Mouse (Mus musculus): ENCODE results near the gene Ptprn. TPM values are rescaled to one million over a fixed set of nuclear protein-coding genes. Genes with fewer than 3 reads are reported as not detected.

Gene Ptprn
- polyA plus RNA-seq, 1 experiment, result 6.2 TPM

DNA sequence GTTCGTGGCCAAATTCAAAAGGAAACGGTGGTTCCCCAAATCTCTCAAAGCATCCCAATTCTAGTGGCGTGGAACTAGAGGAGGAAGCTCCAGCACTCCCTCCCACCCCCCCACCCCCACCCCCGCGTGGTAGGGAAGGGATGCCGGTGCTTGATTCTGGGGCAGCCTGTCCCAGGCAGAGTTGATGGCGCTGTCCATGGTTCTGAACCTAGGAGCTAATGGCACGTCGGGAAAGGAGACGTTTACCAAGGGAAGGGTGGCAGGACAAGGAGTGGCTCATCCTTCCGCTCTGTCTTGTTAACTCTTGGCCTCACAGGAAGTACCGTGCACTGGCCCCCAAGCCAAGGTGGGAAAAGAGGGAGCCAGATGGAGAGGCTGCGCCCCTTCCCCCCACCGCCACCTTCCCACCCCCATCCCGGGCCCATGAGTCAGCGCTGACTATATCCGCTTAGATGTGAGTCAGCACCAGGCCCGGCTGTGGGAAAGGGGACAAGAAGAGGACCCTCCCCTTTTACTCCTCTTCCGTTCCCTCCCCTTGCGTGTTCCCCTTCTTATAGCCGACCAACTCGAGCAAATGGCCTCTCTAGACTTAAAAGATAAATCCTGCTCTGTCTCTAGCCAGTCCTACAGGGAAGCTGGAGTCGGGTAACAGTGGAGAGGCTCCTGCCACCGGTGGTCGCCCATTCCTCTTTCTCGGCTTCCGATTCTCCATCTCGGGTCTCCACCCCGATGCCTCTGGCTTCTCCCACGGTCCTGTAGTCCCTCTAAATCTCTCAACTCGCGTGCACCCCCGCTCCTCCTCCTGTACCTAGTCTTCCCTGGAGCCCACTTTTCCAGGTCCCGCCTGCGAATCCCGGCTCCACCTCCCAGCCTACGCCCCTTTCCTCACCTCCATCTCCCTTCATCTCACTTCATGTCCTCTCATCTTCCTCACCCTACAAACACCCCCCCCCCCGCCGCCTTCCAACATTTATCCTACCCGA, 1.0 kb downstream of the Ptprn start:
- no peak overlapping the region for H3K27ac ChIP-seq (ENCODE audit: insufficient read depth, low read depth, low read length)
- no peak for TF ChIP-seq POLR2A (IDR thresholded peaks at IDR 0.05; ENCODE audit: low read depth, low read length)
- no peak for TF ChIP-seq CTCF (IDR thresholded peaks at IDR 0.05; ENCODE audit: extremely low read depth, insufficient read length, insufficient replicate concordance, low read depth, low read length)
- H3K4me3 ChIP-seq (ENCODE audit: low read depth, low read length), result no peak overlapping the region
- H3K36me3 ChIP-seq (ENCODE audit: control insufficient read depth, insufficient read depth, low read length), result no peaks in the 10 kb centered on the region
- 5% methylated on average over 40 of the region's 40 CpGs for WGBS
- peaks cover 19% of the 10 kb centered on the region for H3K27me3 ChIP-seq (ENCODE audit: control insufficient read depth, insufficient read depth, low read length)
- no peaks in the 10 kb centered on the region for H3K4me1 ChIP-seq (ENCODE audit: control insufficient read depth, insufficient read depth, insufficient read length, low read length)

GRCm38 (mm10) chr1:75261278-75261677, 3.0 kb downstream of the Ptprn start:
- no peaks in the 10 kb centered on the region for H3K36me3 ChIP-seq (ENCODE audit: control insufficient read depth, insufficient read depth, low read length)
- peaks cover 19% of the 10 kb centered on the region for H3K27me3 ChIP-seq (ENCODE audit: control insufficient read depth, insufficient read depth, low read length)
- H3K4me3 ChIP-seq (ENCODE audit: low read depth, low read length), result no peak overlapping the region
- no peak overlapping the region for H3K27ac ChIP-seq (ENCODE audit: insufficient read depth, low read depth, low read length)
- TF ChIP-seq CTCF (IDR thresholded peaks at IDR 0.05; ENCODE audit: extremely low read depth, insufficient read length, insufficient replicate concordance, low read depth, low read length) (no peak), POLR2A (IDR thresholded peaks at IDR 0.05; ENCODE audit: low read depth, low read length) (no peak)
- no peaks in the 10 kb centered on the region for H3K4me1 ChIP-seq (ENCODE audit: control insufficient read depth, insufficient read depth, insufficient read length, low read length)

DNA sequence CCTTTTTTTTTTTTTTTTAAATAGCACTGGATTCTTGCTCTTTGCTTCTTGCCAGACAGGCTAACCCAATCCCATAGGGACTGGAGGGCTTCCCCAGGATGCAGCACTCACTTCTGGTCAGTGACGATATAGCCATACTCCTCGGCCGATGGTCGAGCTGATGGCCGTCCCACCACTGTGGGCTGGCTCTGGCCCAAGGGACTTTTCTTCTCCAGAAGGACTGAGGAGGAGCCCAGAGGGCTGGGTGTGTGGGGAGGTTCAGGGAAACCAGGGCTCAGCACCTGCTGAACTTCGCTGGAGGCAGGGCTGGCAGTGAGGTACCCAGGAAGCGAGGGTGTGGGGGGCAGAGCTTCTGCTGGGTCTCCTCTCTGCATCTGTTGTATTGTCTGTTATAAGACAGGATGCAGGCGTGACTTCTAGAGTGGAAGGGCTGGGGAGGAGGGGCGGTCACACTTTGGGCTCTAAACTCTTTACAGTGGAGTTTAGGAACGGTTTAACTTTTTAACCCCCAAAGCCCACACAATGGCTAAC, 8.7 kb downstream of the Ptprn start:
- Histone ChIP-seq H3K36me3 (ENCODE audit: control insufficient read depth, insufficient read depth, low read length) (no peaks in the 10 kb centered on the region), H3K27ac (ENCODE audit: insufficient read depth, low read depth, low read length) (no peak overlapping the region), H3K4me3 (ENCODE audit: low read depth, low read length) (no peak overlapping the region), H3K4me1 (ENCODE audit: control insufficient read depth, insufficient read depth, insufficient read length, low read length) (peaks cover 7% of the 10 kb centered on the region), H3K27me3 (ENCODE audit: control insufficient read depth, insufficient read depth, low read length) (no peaks in the 10 kb centered on the region)
- TF ChIP-seq POLR2A (IDR thresholded peaks at IDR 0.05; ENCODE audit: low read depth, low read length) (no peak), CTCF (IDR thresholded peaks at IDR 0.05; ENCODE audit: extremely low read depth, insufficient read length, insufficient replicate concordance, low read depth, low read length) (no peak)
- WGBS, result 58% methylated on average over 10 of the region's 10 CpGs

- TF ChIP-seq POLR2A (IDR thresholded peaks at IDR 0.05; ENCODE audit: low read depth, low read length) (no peak), CTCF (IDR thresholded peaks at IDR 0.05; ENCODE audit: extremely low read depth, insufficient read length, insufficient replicate concordance, low read depth, low read length) (no peak)
- peaks cover 7% of the 10 kb centered on the region for H3K4me1 ChIP-seq (ENCODE audit: control insufficient read depth, insufficient read depth, insufficient read length, low read length)
- no peaks in the 10 kb centered on the region for H3K27me3 ChIP-seq (ENCODE audit: control insufficient read depth, insufficient read depth, low read length)
- 72% methylated on average over 8 of the region's 8 CpGs for WGBS
- no peak overlapping the region for H3K4me3 ChIP-seq (ENCODE audit: low read depth, low read length)
- H3K36me3 ChIP-seq (ENCODE audit: control insufficient read depth, insufficient read depth, low read length), result no peaks in the 10 kb centered on the region
- H3K27ac ChIP-seq (ENCODE audit: insufficient read depth, low read depth, low read length), result no peak overlapping the region
Measured at GRCm38 (mm10) chr1:75254625-75255013, 9.7 kb downstream of the Ptprn start.

DNA sequence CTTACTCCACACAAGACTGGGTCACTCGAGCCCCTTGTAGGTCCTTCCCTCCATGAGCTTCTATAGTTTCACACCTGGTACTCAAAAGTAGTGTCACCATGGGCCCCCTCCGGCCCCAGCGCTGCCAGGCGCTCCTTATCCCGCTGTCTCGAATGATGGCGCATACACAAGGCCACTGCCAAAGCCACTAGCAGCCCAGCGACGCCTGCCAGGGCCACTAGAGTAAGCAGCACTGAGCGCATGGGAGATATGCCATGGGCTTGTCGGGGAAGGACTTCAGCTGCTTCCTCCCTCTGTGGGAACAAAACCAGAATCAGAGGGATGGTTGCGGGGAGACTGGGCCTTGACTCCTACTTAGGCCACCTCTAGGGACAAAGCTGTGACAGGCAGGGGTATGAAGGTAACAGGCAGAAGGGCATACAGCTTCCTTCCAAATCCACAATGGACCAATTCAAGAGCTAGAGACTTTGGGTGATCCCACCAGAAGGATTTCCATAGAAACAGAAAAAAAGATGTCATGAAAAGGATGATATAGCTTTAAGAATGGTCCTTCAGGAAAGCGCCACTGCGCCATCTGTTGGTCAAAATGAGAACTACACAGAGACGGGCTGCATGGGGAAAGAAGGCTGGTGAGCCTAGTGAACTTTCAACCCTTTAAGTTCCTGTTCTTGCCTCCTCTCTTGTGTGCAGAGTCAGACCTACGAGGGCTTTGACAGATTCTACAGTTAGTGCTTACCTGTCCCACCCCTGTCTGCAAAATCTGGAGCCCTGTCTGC, 10.3 kb downstream of the Ptprn start:
- Histone ChIP-seq H3K4me3 (ENCODE audit: low read depth, low read length) (no peak overlapping the region), H3K27ac (ENCODE audit: insufficient read depth, low read depth, low read length) (no peak overlapping the region), H3K27me3 (ENCODE audit: control insufficient read depth, insufficient read depth, low read length) (no peaks in the 10 kb centered on the region), H3K4me1 (ENCODE audit: control insufficient read depth, insufficient read depth, insufficient read length, low read length) (peaks cover 7% of the 10 kb centered on the region), H3K36me3 (ENCODE audit: control insufficient read depth, insufficient read depth, low read length) (no peaks in the 10 kb centered on the region)
- TF ChIP-seq CTCF (IDR thresholded peaks at IDR 0.05; ENCODE audit: extremely low read depth, insufficient read length, insufficient replicate concordance, low read depth, low read length) (peak; percentile 69; the same call in 1 of the 2 replicates), POLR2A (IDR thresholded peaks at IDR 0.05; ENCODE audit: low read depth, low read length) (no peak)
- 60% methylated on average over 16 of the region's 16 CpGs for WGBS

- 81% methylated on average over 16 of the region's 16 CpGs for WGBS
- H3K27ac ChIP-seq (ENCODE audit: insufficient read depth, low read depth, low read length), result no peak overlapping the region
- H3K4me3 ChIP-seq (ENCODE audit: low read depth, low read length), result no peak overlapping the region
- no peaks in the 10 kb centered on the region for H3K36me3 ChIP-seq (ENCODE audit: control insufficient read depth, insufficient read depth, low read length)
- peaks cover 12% of the 10 kb centered on the region for H3K4me1 ChIP-seq (ENCODE audit: control insufficient read depth, insufficient read depth, insufficient read length, low read length)
- no peaks in the 10 kb centered on the region for H3K27me3 ChIP-seq (ENCODE audit: control insufficient read depth, insufficient read depth, low read length)
- TF ChIP-seq POLR2A (IDR thresholded peaks at IDR 0.05; ENCODE audit: low read depth, low read length) (no peak), CTCF (IDR thresholded peaks at IDR 0.05; ENCODE audit: extremely low read depth, insufficient read length, insufficient replicate concordance, low read depth, low read length) (no peak)
Measured at GRCm38 (mm10) chr1:75253029-75253428, 11.3 kb downstream of the Ptprn start.
